Mouse (Mus musculus) right cerebral cortex, postnatal 25 days (tissue): ENCODE data around the gene Nudt19.
"Not testable (repeated sequence)": the region's sequence is repeated elsewhere in the genome, so short reads cannot be mapped to it uniquely, and the experiment has no call there.

ENCODE experiments used
- DNase-seq: peaks from one replicate; pipeline ENCODE4 v3.0.0; 2022

Gene Nudt19

GRCm38 (mm10) chr7:35564872-35565271 is 8.8 kb upstream of the Nudt19 start:
- not testable (repeated sequence) for DNase-seq

- no peak for DNase-seq
Observed at GRCm38 (mm10) chr7:35564067-35564865, 8.2 kb upstream of the Nudt19 start.

- DNase-seq: no peak
Observed at GRCm38 (mm10) chr7:35563071-35563470, 7.0 kb upstream of the Nudt19 start.

- no peak for DNase-seq
Observed at GRCm38 (mm10) chr7:35559838-35560237, 3.7 kb upstream of the Nudt19 start.

GRCm38 (mm10) chr7:35558681-35559080 is 2.6 kb upstream of the Nudt19 start:
- DNase-seq: no peak

- no peak for DNase-seq
Observed at GRCm38 (mm10) chr7:35557577-35557976, 1.5 kb upstream of the Nudt19 start.

GRCm38 (mm10) chr7:35556905-35557304 is 801 bp upstream of the Nudt19 start:
- no peak for DNase-seq

GRCm38 (mm10) chr7:35555224-35556204 is 590 bp downstream of the Nudt19 start:
- peak; percentile 91 for DNase-seq

- peak; percentile 27 for DNase-seq
Observed at GRCm38 (mm10) chr7:35554605-35555175, 1.4 kb downstream of the Nudt19 start.

GRCm38 (mm10) chr7:35553751-35554604 is 2.1 kb downstream of the Nudt19 start:
- DNase-seq: peak; percentile 9

GRCm38 (mm10) chr7:35545881-35546280 is 10.2 kb downstream of the Nudt19 start:
- DNase-seq: peak; percentile 29

- DNase-seq: no peak
Observed at GRCm38 (mm10) chr7:35537562-35537961, 18.5 kb downstream of the Nudt19 start, which contains the start of gene Tdrd12. Tdrd12 (minus strand) TSS chr7:35537745.

GRCm38 (mm10) chr7:35535750-35536512 is 20.2 kb downstream of the Nudt19 start:
- no peak for DNase-seq

GRCm38 (mm10) chr7:35530544-35530943 is 25.6 kb downstream of the Nudt19 start:
- not testable (repeated sequence) for DNase-seq

- no peak for DNase-seq
Observed at GRCm38 (mm10) chr7:35530026-35530425, 26.1 kb downstream of the Nudt19 start.

- no peak for DNase-seq
Observed at GRCm38 (mm10) chr7:35526795-35527194, 29.3 kb downstream of the Nudt19 start.

GRCm38 (mm10) chr7:35501995-35502394 is 54.1 kb downstream of the Nudt19 start:
- no peak for DNase-seq

GRCm38 (mm10) chr7:35497516-35497915 is 58.6 kb downstream of the Nudt19 start:
- no peak for DNase-seq
